Mouse (Mus musculus) skeletal muscle tissue, postnatal 0 days (tissue): ENCODE results near the gene Gm20449. TPM values are rescaled to one million over a fixed set of nuclear protein-coding genes. Genes with fewer than 3 reads are reported as not detected.

Source experiments
- polyA plus RNA-seq: library from polyadenylated mRNA; unstranded; fragments of >200 nt; fragmentation: Nextera tagmentation; extraction: Ambion mirVana; gene quantifications from 2 replicates; pipeline ENCODE4 v1.2.1, GENCODE M21; 2015

Gm20449 gene
- polyA plus RNA-seq = not detected in 2 replicates

GRCm38 (mm10) chr7:41499389-41500049 is at the start of gene Gm20449, which contains the start of gene AW146154:
TSS of gene Gm20449 (minus strand) at chr7:41499417.
TSS of gene AW146154 (minus strand) at chr7:41499890.

GRCm38 (mm10) chr7:41448596-41448995 is 50.6 kb downstream of the Gm20449 start, which contains the start of gene Vmn2r57:
TSS of gene Vmn2r57 (minus strand) at chr7:41448696.

GRCm38 (mm10) chr7:41393048-41393971 is 105.9 kb downstream of the Gm20449 start, which contains the start of gene AI987944:
TSS of gene AI987944 (minus strand) at chr7:41393379.

Other genes starting within 250 kb of the Gm20449 start
- 7.7 and 8.6 TPM in 2 replicates for gene AI987944, start 106.0 kb downstream of the Gm20449 start, polyA plus RNA-seq
- gene Vmn2r57, start 50.7 kb downstream of the Gm20449 start, polyA plus RNA-seq = 0.04 TPM in 1 of 2 replicates, not detected in the other
- gene AW146154, start 473 bp upstream of the Gm20449 start, polyA plus RNA-seq = 4.5 and 4.6 TPM in 2 replicates
- gene Gm6871, start 74.2 kb upstream of the Gm20449 start, polyA plus RNA-seq = not detected in 2 replicates
- gene 2610021A01Rik, start 99.8 kb upstream of the Gm20449 start, polyA plus RNA-seq = 3.4 and 4.0 TPM in 2 replicates
- 3.7 and 4.3 TPM in 2 replicates for gene Zfp788, start 133.8 kb upstream of the Gm20449 start, polyA plus RNA-seq